Mouse (Mus musculus) layer of hippocampus, adult 8-10 months (tissue): ENCODE measurements around the gene Nprl3. TPM values are rescaled to one million over a fixed set of nuclear protein-coding genes. Genes with fewer than 3 reads are reported as not detected.
"Not testable (repeated sequence)": the region's sequence is repeated elsewhere in the genome, so short reads cannot be mapped to it uniquely, and the experiment has no call there.

Experiments
- DNase-seq, 2 experiments: peaks; one replicate each; pipeline ENCODE4 v3.0.0; 2022; ENCODE audit warnings: low spot score in 2 of 2
- total RNA-seq, 4 experiments: library from RNA; stranded (reverse); gene quantifications; 2 replicates each; pipeline ENCODE4 v1.2.4; 2022

Nprl3 gene
- total RNA-seq, 4 experiments from 2014 or later = 58.1 to 80.0 (median 63.5) TPM

GRCm38 (mm10) chr11:32284582-32284981, 17.1 kb upstream of the Nprl3 start:
- DNase-seq = not testable (repeated sequence)

GRCm38 (mm10) chr11:32283091-32283777, 15.7 kb upstream of the Nprl3 start, which contains the start of gene Hba-a1:
TSS of gene Hba-a1 (plus strand) at chr11:32283511.
- not testable (repeated sequence) for DNase-seq

GRCm38 (mm10) chr11:32281416-32282144, 14.1 kb upstream of the Nprl3 start:
- no peak for DNase-seq

GRCm38 (mm10) chr11:32280646-32281045, 13.1 kb upstream of the Nprl3 start:
- DNase-seq = no peak

GRCm38 (mm10) chr11:32278458-32278957, 11.0 kb upstream of the Nprl3 start:
- DNase-seq = no peak

GRCm38 (mm10) chr11:32277736-32278457, 10.4 kb upstream of the Nprl3 start:
- DNase-seq = no peak

DNA sequence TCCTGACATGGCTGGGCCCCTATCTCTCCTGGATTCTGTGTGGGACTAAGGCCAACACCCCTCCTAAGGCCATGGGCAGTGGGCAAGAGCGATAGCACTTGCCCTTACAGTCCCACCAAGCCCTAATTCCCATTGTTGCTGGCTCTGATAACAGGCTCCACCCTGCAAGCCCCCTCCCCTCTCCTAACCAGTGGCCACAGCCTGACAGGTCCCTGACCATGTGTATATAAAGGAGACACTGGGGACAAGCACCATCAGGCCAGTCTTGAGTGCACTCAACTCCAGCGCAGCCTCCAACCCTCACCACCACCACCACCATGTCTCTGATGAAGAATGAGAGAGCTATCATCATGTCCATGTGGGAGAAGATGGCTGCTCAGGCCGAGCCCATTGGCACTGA, 8.8 kb upstream of the Nprl3 start, which contains the start of gene Hba-x:
TSS of gene Hba-x (plus strand) at position 54 of the 400 bp plus-strand sequence.
- DNase-seq = no peak

DNA sequence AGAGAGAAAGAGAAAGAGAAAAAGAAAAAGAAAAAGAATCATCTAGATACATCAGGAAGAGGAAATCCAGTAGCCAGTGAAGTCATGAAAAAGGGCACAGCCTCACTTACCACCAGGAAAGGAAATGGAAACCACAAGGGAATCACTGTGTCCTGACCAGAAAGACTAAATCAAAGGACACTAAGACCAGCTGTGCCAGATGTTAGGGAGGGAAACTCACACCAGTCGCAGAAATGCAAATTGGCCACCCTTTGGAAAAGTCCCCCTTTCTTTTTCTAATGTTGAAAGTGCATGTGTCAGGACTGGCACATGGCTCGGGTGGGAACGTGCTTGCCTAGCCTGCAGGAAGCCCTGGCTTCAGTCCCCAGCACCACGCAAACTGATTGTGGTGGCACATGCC, 3.7 kb upstream of the Nprl3 start:
- no peak for DNase-seq

DNA sequence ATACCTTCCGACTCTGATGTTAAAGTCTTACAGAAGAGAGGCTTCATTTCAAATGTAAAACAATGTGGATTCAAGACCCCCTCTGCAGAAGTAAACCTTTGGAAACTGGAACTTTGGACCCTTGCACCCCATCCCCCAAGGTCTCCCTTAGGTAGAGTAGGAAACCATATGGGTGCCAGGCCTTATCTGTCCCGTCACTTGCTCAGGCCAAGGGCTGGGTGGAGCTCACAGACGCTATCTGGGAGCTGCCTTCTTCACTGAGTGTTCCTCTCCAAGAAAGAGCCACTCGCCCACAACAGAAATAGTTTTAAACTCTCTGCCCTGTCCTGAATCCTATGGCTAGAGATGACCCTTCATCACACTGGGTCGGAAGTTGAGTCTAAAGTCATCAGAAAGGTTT, 1.4 kb upstream of the Nprl3 start:
- no peak for DNase-seq

DNA sequence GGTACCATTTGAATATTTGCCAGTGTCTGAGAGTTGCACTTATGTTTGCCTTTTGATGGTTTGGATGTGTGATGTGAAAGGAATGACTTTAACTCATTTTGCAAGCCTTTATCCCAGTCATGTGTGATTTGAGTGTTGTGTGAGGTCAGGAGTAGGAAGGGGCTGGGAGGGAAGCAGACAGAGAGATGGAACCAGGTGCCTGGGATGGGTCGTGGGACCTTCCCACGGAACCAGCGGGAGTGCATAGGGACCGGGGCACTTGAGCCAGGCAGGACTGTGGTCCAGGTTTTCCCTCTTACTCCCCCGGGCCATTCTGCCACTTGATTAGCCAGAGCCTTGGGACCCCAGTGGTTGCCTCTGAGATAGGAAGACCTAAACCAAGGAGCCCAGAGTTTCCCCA, 457 bp upstream of the Nprl3 start:
- DNase-seq = no peak

DNA sequence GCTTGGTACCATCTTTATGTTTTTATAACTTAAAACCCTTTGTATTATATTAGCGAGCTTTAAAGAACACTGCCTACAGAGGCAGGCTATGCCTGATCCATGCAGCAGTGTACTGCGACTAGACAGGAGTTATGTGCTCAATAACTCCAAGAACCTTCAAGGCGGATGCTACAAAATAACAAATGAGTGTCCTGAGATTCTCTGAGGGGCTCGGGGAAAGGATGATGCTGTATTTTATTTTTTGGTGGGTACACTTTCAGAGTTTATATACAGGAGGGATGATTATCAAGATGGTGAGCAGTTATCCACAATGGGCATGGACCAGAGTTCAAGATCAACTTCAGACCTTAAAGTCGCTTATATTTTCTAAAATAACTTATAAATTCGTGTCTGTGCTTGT, 731 bp downstream of the Nprl3 start:
- DNase-seq = no peak

DNA sequence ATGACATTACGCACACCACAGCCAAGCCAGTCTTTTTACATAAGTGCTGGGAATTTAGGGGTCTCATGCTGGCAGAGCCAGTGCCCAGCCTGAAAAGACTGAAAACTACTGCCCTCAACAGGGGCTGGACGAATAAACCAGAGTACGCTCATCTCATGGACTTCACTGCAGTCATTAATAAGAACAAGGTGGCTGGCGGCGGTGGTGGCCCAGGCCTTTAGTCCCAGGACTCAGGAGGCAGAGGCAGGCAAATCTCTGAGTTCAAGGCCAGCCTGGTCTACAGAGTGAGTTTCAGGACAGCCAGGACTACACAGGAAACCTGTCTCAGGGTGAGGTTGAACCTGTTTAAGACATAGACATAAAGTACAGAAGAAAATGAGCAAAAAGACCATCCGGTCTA, 1.3 kb downstream of the Nprl3 start:
- DNase-seq = no peak

GRCm38 (mm10) chr11:32265117-32265738, 2.3 kb downstream of the Nprl3 start:
- no peak for DNase-seq

- DNase-seq = no peak
Observed at GRCm38 (mm10) chr11:32262674-32263415, 4.7 kb downstream of the Nprl3 start.

GRCm38 (mm10) chr11:32256566-32256965, 10.9 kb downstream of the Nprl3 start:
- no peak for DNase-seq

DNA sequence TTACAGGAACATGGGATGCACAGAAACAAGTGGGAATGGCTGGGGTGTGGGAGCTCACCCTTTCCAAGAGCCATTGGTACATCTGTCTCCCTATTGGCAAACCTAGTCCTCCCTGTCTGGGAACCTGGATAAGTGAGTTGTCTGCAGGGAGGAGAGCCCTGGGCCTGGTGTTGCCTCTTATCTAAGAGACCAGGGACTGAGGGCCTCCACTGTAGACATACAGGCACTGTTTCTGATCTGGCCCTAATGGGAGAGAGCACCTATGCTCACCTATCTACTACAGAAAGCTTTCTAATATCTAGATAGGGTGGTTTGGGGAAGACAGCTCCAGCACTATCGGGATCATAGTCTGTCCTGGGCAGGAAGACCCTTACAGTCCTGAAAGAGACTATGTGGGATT, 11.4 kb downstream of the Nprl3 start:
- DNase-seq = no peak

DNA sequence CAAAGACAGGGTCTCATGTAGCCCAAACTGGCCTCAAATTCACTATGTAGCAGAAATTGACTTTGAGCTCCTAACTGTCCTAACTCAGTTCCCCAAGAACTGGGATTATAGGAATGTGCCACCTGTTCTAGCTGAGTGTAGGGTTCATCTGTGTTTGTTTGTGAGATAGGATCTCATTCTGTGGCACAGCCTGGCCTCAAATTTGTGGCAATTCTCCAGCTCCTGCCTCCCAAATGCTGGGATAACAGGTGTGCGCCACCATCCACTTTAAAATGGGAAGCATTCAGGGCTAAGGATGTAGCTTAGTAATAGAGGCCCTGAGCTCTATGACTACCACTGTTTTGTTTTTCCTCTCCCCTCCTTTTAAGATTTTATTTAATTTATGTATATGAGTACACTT, 14.4 kb downstream of the Nprl3 start:
- no peak for DNase-seq

- DNase-seq = no peak
Observed at GRCm38 (mm10) chr11:32250880-32251763, 16.4 kb downstream of the Nprl3 start.

DNA sequence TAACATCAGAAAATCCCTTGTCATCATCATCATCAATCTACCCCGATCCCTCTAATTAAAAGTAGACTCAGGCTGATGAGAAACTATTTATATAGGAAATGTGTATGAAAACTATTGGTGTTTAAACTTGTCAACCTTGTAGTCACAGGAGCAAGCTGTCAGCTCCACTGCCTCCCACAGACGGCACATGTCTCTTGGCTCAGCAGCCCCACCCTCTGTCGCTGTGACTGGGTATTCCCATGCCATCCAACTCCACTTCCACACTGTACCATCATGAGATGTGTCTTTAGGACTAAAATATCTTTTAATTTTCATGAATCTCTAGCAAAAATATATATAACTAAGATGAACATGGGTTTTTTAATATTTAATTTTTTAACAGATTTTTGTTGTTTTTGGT, 19.2 kb downstream of the Nprl3 start:
- no peak for DNase-seq

- no peak for DNase-seq
Observed at GRCm38 (mm10) chr11:32247068-32247467, 20.4 kb downstream of the Nprl3 start.
